Mouse (Mus musculus) forebrain, embryonic 16.5 days (tissue): ENCODE data around the gene Cdh6. TPM values are rescaled to one million over a fixed set of nuclear protein-coding genes. Genes with fewer than 3 reads are reported as not detected.

ENCODE experiments used
- ATAC-seq: fragments of 200-750 bp; cut with Nextera tagmentation; 2 replicates; pipeline ENCODE4 v1.8.0; 2017; ENCODE audit warnings: mild to moderate bottlenecking, moderate library complexity
- H3K27ac ChIP-seq: fragments of 300-500 bp; sonication (generic); 2 replicates; pipeline ENCODE4 v1.5.1; 2014; ENCODE audit warnings: low read length, control low read depth
- H3K27me3 ChIP-seq: fragments of 300-500 bp; sonication (generic); replicated peaks from 2 replicates; pipeline ENCODE4 v1.6.1; 2014; ENCODE audit warnings: low read length; ENCODE audit not compliant: control insufficient read depth, insufficient read depth
- H3K36me3 ChIP-seq: fragments of 300-500 bp; sonication (generic); 2 replicates; pipeline ENCODE4 v1.6.1; 2014; ENCODE audit not compliant: control insufficient read depth, insufficient read depth
- H3K4me1 ChIP-seq: fragments of 300-500 bp; sonication (generic); replicated peaks from 2 replicates; pipeline ENCODE4 v1.6.1; 2014; ENCODE audit warnings: low read length; ENCODE audit not compliant: control insufficient read depth, insufficient read depth
- H3K4me2 ChIP-seq: fragments of 300-500 bp; sonication (generic); 2 replicates; pipeline ENCODE4 v1.6.1; 2014; ENCODE audit warnings: mild to moderate bottlenecking, low read length, control low read depth
- H3K4me3 ChIP-seq: fragments of 300-500 bp; sonication (generic); replicated peaks from 2 replicates; pipeline ENCODE4 v1.5.1; 2014; ENCODE audit warnings: mild to moderate bottlenecking, low read length, control low read depth
- H3K9ac ChIP-seq: fragments of 300-500 bp; sonication (generic); replicated peaks from 2 replicates; pipeline ENCODE4 v1.6.1; 2014; ENCODE audit warnings: low read depth, low read length, control low read depth
- H3K9me3 ChIP-seq: fragments of 300-500 bp; sonication (generic); 2 replicates; pipeline ENCODE4 v1.6.1; 2016; ENCODE audit warnings: low read length; ENCODE audit not compliant: control insufficient read depth
- WGBS: fragments of 180-500 bp; shearing (Covaris S2); extraction: QIAGEN DNeasy Blood & Tissue Kit; methylation state at CpG from one replicate; pipeline ENCODE4 v1.1.7; 2014; 5-methylcytosine and 5-hydroxymethylcytosine counted together
- polyA plus RNA-seq: library from polyadenylated mRNA; unstranded; fragments of >200 nt; fragmentation: Nextera tagmentation; extraction: Ambion mirVana; gene quantifications from 2 replicates; pipeline ENCODE4 v1.2.1, GENCODE M21; 2015

Cdh6 gene
- polyA plus RNA-seq, 1 experiment from 2014 or later: 11.5 TPM

DNA sequence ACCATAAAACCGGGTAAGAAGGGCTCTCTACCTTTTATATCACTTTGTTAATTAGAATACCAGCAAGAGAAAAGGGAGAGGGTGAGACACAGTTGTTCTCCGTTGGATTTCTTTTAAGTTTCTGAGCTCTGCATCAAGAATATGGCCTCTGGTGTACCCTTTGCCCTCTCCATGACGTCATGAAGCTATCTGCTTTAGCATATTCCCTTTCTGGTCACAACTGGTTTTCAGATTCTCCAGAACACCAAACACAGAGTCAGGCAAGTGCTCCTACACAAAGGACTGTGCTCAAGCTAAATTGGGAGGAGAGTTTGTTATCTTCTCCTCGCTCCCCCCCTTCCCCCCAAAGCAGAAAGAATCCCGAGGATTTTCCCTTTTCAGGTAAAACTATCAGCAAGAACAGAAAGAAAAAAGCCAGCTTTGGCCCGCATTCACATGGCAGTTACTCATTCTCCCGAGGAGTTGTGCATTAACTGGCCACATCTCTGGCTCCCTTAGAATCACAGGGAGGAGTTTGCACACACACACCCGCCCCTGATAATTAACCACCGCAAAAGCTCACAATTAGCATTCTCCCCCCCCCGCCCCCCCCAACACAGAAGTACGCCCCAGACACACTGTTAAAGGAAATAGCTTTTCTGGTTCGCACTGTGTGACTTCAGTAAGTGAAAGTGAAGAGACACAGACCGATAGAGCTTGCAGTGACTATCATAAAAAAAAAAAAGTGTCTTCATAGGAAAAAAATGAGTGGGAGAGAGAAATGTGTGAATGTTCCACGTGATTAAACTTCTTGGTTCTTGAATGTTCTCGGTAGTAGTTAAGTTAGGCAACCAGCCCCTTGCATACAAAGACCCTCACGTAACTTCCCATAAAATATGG lies 1.8 kb downstream of the Cdh6 start:
- no peak overlapping the region for H3K27ac ChIP-seq
- no peaks in the 10 kb centered on the region for H3K9me3 ChIP-seq
- WGBS: 2% methylated on average over 16 of the region's 16 CpGs
- no peaks in the 10 kb centered on the region for H3K36me3 ChIP-seq
- H3K27me3 ChIP-seq: peaks cover 7% of the 10 kb centered on the region
- peak overlapping the region; percentile 67 for H3K4me3 ChIP-seq
- peak overlapping the region; percentile 71 for H3K9ac ChIP-seq
- H3K4me1 ChIP-seq: peaks cover 20% of the 10 kb centered on the region
- H3K4me2 ChIP-seq: peak overlapping the region; percentile 89
- no peak for ATAC-seq

GRCm38 (mm10) chr15:13165094-13165885 lies 8.2 kb downstream of the Cdh6 start:
- no peak overlapping the region for H3K9ac ChIP-seq
- no peaks in the 10 kb centered on the region for H3K27me3 ChIP-seq
- no peak overlapping the region for H3K4me2 ChIP-seq
- H3K4me1 ChIP-seq: 0 out of 2 replicates have a peak, but pooled peaks cover 2% of the 10 kb centered on the region
- H3K9me3 ChIP-seq: no peaks in the 10 kb centered on the region
- no peak overlapping the region for H3K4me3 ChIP-seq
- H3K36me3 ChIP-seq: no peaks in the 10 kb centered on the region
- no peak overlapping the region for H3K27ac ChIP-seq
- no peak for ATAC-seq
- 96% methylated on average over 13 of the region's 13 CpGs for whole genome bisulfite sequencing

DNA sequence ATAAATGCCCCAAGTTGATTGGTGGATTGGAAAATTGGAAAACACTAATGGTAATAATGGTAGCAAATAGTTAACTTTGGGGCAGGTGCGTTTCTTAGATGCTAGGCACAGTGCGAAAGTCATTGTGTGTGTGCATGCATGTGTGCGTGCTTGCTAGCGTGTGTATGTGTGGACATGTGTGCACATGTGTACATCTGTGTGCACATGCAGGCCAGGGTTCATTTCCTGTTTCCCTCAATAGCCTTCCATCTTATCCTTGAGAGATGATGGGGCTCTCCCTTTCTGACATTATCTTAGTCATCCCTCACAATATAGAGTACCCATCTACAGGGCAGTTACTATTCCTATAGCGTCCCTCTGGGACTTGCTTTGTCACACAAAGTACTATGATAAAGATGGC lies 17.7 kb downstream of the Cdh6 start:
- 92% methylated on average over 5 of the region's 5 CpGs for WGBS
- Histone ChIP-seq H3K36me3 (no peaks in the 10 kb centered on the region), H3K27me3 (no peaks in the 10 kb centered on the region), H3K4me2 (no peak overlapping the region), H3K4me3 (no peak overlapping the region), H3K9me3 (no peaks in the 10 kb centered on the region), H3K9ac (no peak overlapping the region), H3K4me1 (no peaks in the 10 kb centered on the region), H3K27ac (no peak overlapping the region)
- no peak for ATAC-seq

DNA sequence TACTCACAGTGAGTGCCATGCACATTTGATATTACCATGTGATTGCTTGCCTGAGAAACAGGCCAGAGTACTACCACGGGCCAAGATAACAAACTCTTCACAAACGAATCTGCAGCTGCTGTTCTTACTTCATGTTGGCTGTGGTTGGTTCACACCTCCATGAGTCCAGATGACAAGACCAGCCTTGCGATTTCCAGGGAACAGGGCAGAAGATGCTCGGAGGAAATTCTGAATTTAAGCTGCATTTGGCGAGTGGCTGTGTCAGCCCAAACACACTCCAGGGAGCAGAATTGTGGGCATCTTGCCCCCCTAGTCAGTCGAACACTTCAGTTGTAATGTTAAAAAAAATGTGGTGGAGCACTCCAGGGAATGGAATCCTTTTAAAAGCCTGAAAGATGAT lies 18.1 kb downstream of the Cdh6 start:
- peak; percentile 36; the same call in 1 of the 2 replicates for ATAC-seq
- no peaks in the 10 kb centered on the region for H3K4me1 ChIP-seq
- H3K4me2 ChIP-seq: no peak overlapping the region
- 65% methylated on average over 6 of the region's 6 CpGs for WGBS
- H3K4me3 ChIP-seq: no peak overlapping the region
- no peak overlapping the region for H3K9ac ChIP-seq
- no peaks in the 10 kb centered on the region for H3K27me3 ChIP-seq
- no peaks in the 10 kb centered on the region for H3K36me3 ChIP-seq
- no peak overlapping the region for H3K27ac ChIP-seq
- H3K9me3 ChIP-seq: no peaks in the 10 kb centered on the region

GRCm38 (mm10) chr15:13141983-13142382 lies 31.5 kb downstream of the Cdh6 start:
- 59% methylated on average over 4 of the region's 4 CpGs for whole genome bisulfite sequencing
- ATAC-seq: no peak
- H3K4me3 ChIP-seq: no peak overlapping the region
- H3K4me1 ChIP-seq: peaks cover 5% of the 10 kb centered on the region; the same call in 1 of the 2 replicates
- no peak overlapping the region for H3K27ac ChIP-seq
- H3K36me3 ChIP-seq: no peaks in the 10 kb centered on the region
- H3K9me3 ChIP-seq: no peaks in the 10 kb centered on the region
- H3K4me2 ChIP-seq: no peak overlapping the region
- no peaks in the 10 kb centered on the region for H3K27me3 ChIP-seq
- H3K9ac ChIP-seq: no peak overlapping the region

- Histone ChIP-seq H3K27me3 (no peaks in the 10 kb centered on the region), H3K9me3 (no peaks in the 10 kb centered on the region), H3K9ac (no peak overlapping the region), H3K4me2 (no peak overlapping the region), H3K36me3 (no peaks in the 10 kb centered on the region), H3K4me1 (peaks cover 5% of the 10 kb centered on the region; the same call in 1 of the 2 replicates), H3K4me3 (no peak overlapping the region), H3K27ac (no peak overlapping the region)
- no peak for ATAC-seq
- 62% methylated on average over 5 of the region's 5 CpGs for WGBS
Observed at GRCm38 (mm10) chr15:13139662-13140061, 33.8 kb downstream of the Cdh6 start.

DNA sequence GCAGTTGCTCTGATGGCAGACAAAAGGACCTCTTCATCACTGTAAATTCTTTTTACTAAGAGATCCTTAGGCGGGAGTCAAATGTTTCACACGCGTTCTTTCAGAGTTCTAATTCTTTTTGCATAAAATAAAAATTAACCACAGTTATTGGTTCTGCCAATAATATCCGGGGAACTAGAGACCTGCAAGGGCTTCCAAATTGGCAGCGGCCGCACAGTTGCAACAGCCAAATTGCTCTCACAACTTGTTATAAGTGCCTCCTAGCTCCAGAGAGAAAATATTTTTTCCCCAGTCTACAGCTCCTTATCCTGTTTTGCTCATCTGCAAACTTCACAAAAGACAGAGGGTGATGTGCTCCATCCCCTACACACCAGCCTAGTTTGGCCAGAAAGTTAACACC lies 36.3 kb downstream of the Cdh6 start:
- ATAC-seq: no peak
- H3K27ac ChIP-seq: no peak overlapping the region
- H3K27me3 ChIP-seq: no peaks in the 10 kb centered on the region
- no peak overlapping the region for H3K4me3 ChIP-seq
- H3K36me3 ChIP-seq: no peaks in the 10 kb centered on the region
- peaks cover 5% of the 10 kb centered on the region; the same call in 1 of the 2 replicates for H3K4me1 ChIP-seq
- H3K4me2 ChIP-seq: no peak overlapping the region
- 58% methylated on average over 6 of the region's 6 CpGs for WGBS
- no peaks in the 10 kb centered on the region for H3K9me3 ChIP-seq
- H3K9ac ChIP-seq: no peak overlapping the region

- H3K4me3 ChIP-seq: no peak overlapping the region
- no peak for ATAC-seq
- 60% methylated on average over 1 of the region's 1 CpGs for WGBS
Observed at GRCm38 (mm10) chr15:13134086-13134485, 39.4 kb downstream of the Cdh6 start.

GRCm38 (mm10) chr15:13133370-13133769 lies 40.1 kb downstream of the Cdh6 start:
- Histone ChIP-seq H3K36me3 (no peaks in the 10 kb centered on the region), H3K27me3 (no peaks in the 10 kb centered on the region), H3K27ac (no peak overlapping the region), H3K4me3 (no peak overlapping the region), H3K4me2 (no peak overlapping the region), H3K4me1 (peaks cover 4% of the 10 kb centered on the region; the same call in 1 of the 2 replicates), H3K9ac (no peak overlapping the region), H3K9me3 (no peaks in the 10 kb centered on the region)
- WGBS: 97% methylated on average over 8 of the region's 8 CpGs
- ATAC-seq: no peak

More at GRCm38 (mm10) chr15:13134086-13134485, 39.4 kb downstream of the Cdh6 start:
- Histone ChIP-seq H3K4me1 (peaks cover 4% of the 10 kb centered on the region; the same call in 1 of the 2 replicates), H3K9me3 (no peaks in the 10 kb centered on the region), H3K9ac (no peak overlapping the region), H3K36me3 (no peaks in the 10 kb centered on the region), H3K4me2 (no peak overlapping the region), H3K27me3 (no peaks in the 10 kb centered on the region), H3K27ac (no peak overlapping the region)
